Mouse (Mus musculus) liver, embryonic 13.5 days (tissue): ENCODE measurements at regions not wholly inside any gene's neighbourhood (a gene's known extent, or its start where the extent isn't known, plus 50 kb on each side); places are given as distances from the start of the nearest gene placed in this dataset.

Experiments used
- ATAC-seq: fragments of 200-750 bp; cut with Nextera tagmentation; 2 replicates; pipeline ENCODE4 v1.8.0; 2017; ENCODE audit warnings: low read depth, mild to moderate bottlenecking, moderate number of reproducible peaks, moderate library complexity
- DNase-seq: peaks from one replicate; pipeline ENCODE4 v3.0.0; 2022
- H3K27ac ChIP-seq: fragments of 300-500 bp; sonication (generic); 2 replicates; pipeline ENCODE4 v1.5.1; 2015; ENCODE audit warnings: moderate library complexity, mild to moderate bottlenecking, inconsistent platforms
- H3K27me3 ChIP-seq: fragments of 300-500 bp; sonication (generic); 2 replicates; pipeline ENCODE4 v1.6.1; 2015; ENCODE audit warnings: mild to moderate bottlenecking, inconsistent platforms
- H3K36me3 ChIP-seq: fragments of 300-500 bp; sonication (generic); 2 replicates; pipeline ENCODE4 v1.6.1; 2015; ENCODE audit warnings: mild to moderate bottlenecking, inconsistent platforms
- H3K4me1 ChIP-seq: fragments of 300-500 bp; sonication (generic); replicated peaks from 2 replicates; pipeline ENCODE4 v1.6.1; 2015; ENCODE audit warnings: inconsistent platforms
- H3K4me2 ChIP-seq: fragments of 300-500 bp; sonication (generic); 2 replicates; pipeline ENCODE4 v1.6.1; 2015; ENCODE audit warnings: inconsistent platforms, mild to moderate bottlenecking, moderate library complexity
- H3K4me3 ChIP-seq: fragments of 300-500 bp; sonication (generic); replicated peaks from 2 replicates; pipeline ENCODE4 v1.5.1; 2015; ENCODE audit warnings: mild to moderate bottlenecking, inconsistent platforms
- H3K9ac ChIP-seq: fragments of 300-500 bp; sonication (generic); 2 replicates; pipeline ENCODE4 v1.6.1; 2015; ENCODE audit warnings: mild to moderate bottlenecking, inconsistent platforms
- H3K9me3 ChIP-seq: fragments of 300-500 bp; sonication (generic); replicated peaks from 2 replicates; pipeline ENCODE4 v1.6.1; 2016; ENCODE audit warnings: inconsistent platforms
- WGBS: fragments of 180-500 bp; shearing (Covaris S2); methylation state at CpG from one replicate; pipeline ENCODE4 v1.1.7; 2015; ENCODE audit not compliant: insufficient replicate concordance; 5-methylcytosine and 5-hydroxymethylcytosine counted together

GRCm38 (mm10) chr17:45863471-45864205 is 130.0 kb upstream of the 1600014C23Rik start:
- Histone ChIP-seq H3K36me3 (no peaks in the 10 kb centered on the region), H3K27me3 (peaks cover 6% of the 10 kb centered on the region; the same call in 1 of the 2 replicates), H3K4me3 (no peak overlapping the region), H3K27ac (no peak overlapping the region), H3K9ac (no peak overlapping the region), H3K4me2 (no peak overlapping the region), H3K4me1 (0 out of 2 replicates have a peak, but pooled peaks cover 6% of the 10 kb centered on the region), H3K9me3 (no peaks in the 10 kb centered on the region)
- ATAC-seq: no peak
- 62% methylated on average over 10 of the region's 10 CpGs for WGBS
- no peak for DNase-seq

GRCm38 (mm10) chr17:45863031-45863430 is 129.4 kb upstream of the 1600014C23Rik start:
- Histone ChIP-seq H3K36me3 (no peaks in the 10 kb centered on the region), H3K4me3 (no peak overlapping the region), H3K27me3 (peaks cover 6% of the 10 kb centered on the region; the same call in 1 of the 2 replicates), H3K4me2 (no peak overlapping the region), H3K9me3 (no peaks in the 10 kb centered on the region), H3K27ac (no peak overlapping the region), H3K9ac (no peak overlapping the region), H3K4me1 (0 out of 2 replicates have a peak, but pooled peaks cover 2% of the 10 kb centered on the region)
- WGBS: 67% methylated on average over 3 of the region's 3 CpGs
- ATAC-seq (no peak), DNase-seq (no peak)

- no peaks in the 10 kb centered on the region for H3K36me3 ChIP-seq
- WGBS: 63% methylated on average over 5 of the region's 5 CpGs
- ATAC-seq: no peak
Measured at GRCm38 (mm10) chr17:45859441-45859840, 125.8 kb upstream of the 1600014C23Rik start.

GRCm38 (mm10) chr17:45853931-45854653 is 120.4 kb upstream of the 1600014C23Rik start:
- DNase-seq: no peak
- Histone ChIP-seq H3K36me3 (no peaks in the 10 kb centered on the region), H3K4me1 (no peaks in the 10 kb centered on the region), H3K9ac (no peak overlapping the region), H3K9me3 (no peaks in the 10 kb centered on the region), H3K4me2 (no peak overlapping the region), H3K4me3 (no peak overlapping the region), H3K27ac (no peak overlapping the region), H3K27me3 (0 out of 2 replicates have a peak, but pooled peaks cover 9% of the 10 kb centered on the region)
- no peak for ATAC-seq
- WGBS: 65% methylated on average over 21 of the region's 21 CpGs

More at GRCm38 (mm10) chr17:45859441-45859840, 125.8 kb upstream of the 1600014C23Rik start:
- Histone ChIP-seq H3K4me1 (0 out of 2 replicates have a peak, but pooled peaks cover 2% of the 10 kb centered on the region), H3K4me2 (no peak overlapping the region), H3K9me3 (no peaks in the 10 kb centered on the region), H3K4me3 (no peak overlapping the region), H3K9ac (no peak overlapping the region), H3K27me3 (no peaks in the 10 kb centered on the region), H3K27ac (no peak overlapping the region)
- no peak for DNase-seq

GRCm38 (mm10) chr17:45852402-45852801 is 118.8 kb upstream of the 1600014C23Rik start:
- Histone ChIP-seq H3K9ac (no peak overlapping the region), H3K4me1 (no peaks in the 10 kb centered on the region), H3K9me3 (no peaks in the 10 kb centered on the region), H3K4me2 (no peak overlapping the region), H3K27me3 (0 out of 2 replicates have a peak, but pooled peaks cover 9% of the 10 kb centered on the region), H3K4me3 (no peak overlapping the region), H3K27ac (no peak overlapping the region), H3K36me3 (no peaks in the 10 kb centered on the region)
- WGBS: 23% methylated on average over 5 of the region's 5 CpGs
- no peak for DNase-seq
- no peak for ATAC-seq

- no peaks in the 10 kb centered on the region for H3K4me1 ChIP-seq
- no peak overlapping the region for H3K4me2 ChIP-seq
- no peak for ATAC-seq
- H3K27me3 ChIP-seq: 0 out of 2 replicates have a peak, but pooled peaks cover 9% of the 10 kb centered on the region
- H3K27ac ChIP-seq: no peak overlapping the region
- no peaks in the 10 kb centered on the region for H3K9me3 ChIP-seq
- H3K4me3 ChIP-seq: no peak overlapping the region
- no peak overlapping the region for H3K9ac ChIP-seq
- no peak for DNase-seq
- H3K36me3 ChIP-seq: no peaks in the 10 kb centered on the region
- 46% methylated on average over 8 of the region's 8 CpGs for WGBS
Measured at GRCm38 (mm10) chr17:45851723-45852396, 118.2 kb upstream of the 1600014C23Rik start.

- no peak overlapping the region for H3K4me2 ChIP-seq
- DNase-seq: no peak
- H3K27me3 ChIP-seq: 0 out of 2 replicates have a peak, but pooled peaks cover 9% of the 10 kb centered on the region
- no peak overlapping the region for H3K4me3 ChIP-seq
- H3K9me3 ChIP-seq: peaks cover 1% of the 10 kb centered on the region
- WGBS: 61% methylated on average over 6 of the region's 6 CpGs
- no peaks in the 10 kb centered on the region for H3K36me3 ChIP-seq
- no peaks in the 10 kb centered on the region for H3K4me1 ChIP-seq
- H3K27ac ChIP-seq: no peak overlapping the region
- no peak overlapping the region for H3K9ac ChIP-seq
- no peak for ATAC-seq
Measured at GRCm38 (mm10) chr17:45850976-45851375, 117.3 kb upstream of the 1600014C23Rik start.

- Histone ChIP-seq H3K27ac (no peak overlapping the region), H3K36me3 (no peaks in the 10 kb centered on the region), H3K4me1 (no peaks in the 10 kb centered on the region), H3K27me3 (0 out of 2 replicates have a peak, but pooled peaks cover 9% of the 10 kb centered on the region), H3K9ac (no peak overlapping the region), H3K4me2 (no peak overlapping the region), H3K9me3 (peaks cover 5% of the 10 kb centered on the region), H3K4me3 (no peak overlapping the region)
- no peak for ATAC-seq
- 67% methylated on average over 5 of the region's 5 CpGs for WGBS
- DNase-seq: no peak
Measured at GRCm38 (mm10) chr17:45850174-45850573, 116.5 kb upstream of the 1600014C23Rik start.

GRCm38 (mm10) chr17:45848605-45849004 is 115.0 kb upstream of the 1600014C23Rik start:
- Histone ChIP-seq H3K4me1 (no peaks in the 10 kb centered on the region), H3K4me2 (no peak overlapping the region), H3K27ac (no peak overlapping the region), H3K36me3 (no peaks in the 10 kb centered on the region), H3K9ac (no peak overlapping the region), H3K4me3 (no peak overlapping the region), H3K9me3 (peaks cover 5% of the 10 kb centered on the region), H3K27me3 (0 out of 2 replicates have a peak, but pooled peaks cover 7% of the 10 kb centered on the region)
- WGBS: 29% methylated on average over 8 of the region's 8 CpGs
- ATAC-seq (no peak), DNase-seq (no peak)

GRCm38 (mm10) chr17:45847701-45848378 is 114.2 kb upstream of the 1600014C23Rik start:
- no peaks in the 10 kb centered on the region for H3K36me3 ChIP-seq
- H3K4me2 ChIP-seq: no peak overlapping the region
- no peak overlapping the region for H3K27ac ChIP-seq
- ATAC-seq: no peak
- no peak overlapping the region for H3K4me3 ChIP-seq
- DNase-seq: no peak
- H3K9ac ChIP-seq: no peak overlapping the region
- 0 out of 2 replicates have a peak, but pooled peaks cover 2% of the 10 kb centered on the region for H3K27me3 ChIP-seq
- 74% methylated on average over 14 of the region's 14 CpGs for WGBS
- peaks cover 5% of the 10 kb centered on the region for H3K9me3 ChIP-seq
- H3K4me1 ChIP-seq: no peaks in the 10 kb centered on the region
